ENCODE assay signal across 14 mouse cellular contexts in genomic region chr2:134930961-134931360, GRCm38 (mm10).
"Had no signal": no experiment of that assay in that cellular context is flagged by ENCODE, and none has a peak within 500 bp of the region (broad histone marks: within the 10 kb centered on the region; RNA-seq: fewer than 3 reads in every experiment).

No protein-coding gene starts in this region.

- H3K9me3 ChIP-seq: hindbrain, embryonic 15.5 days; limb, embryonic 13.5 days; liver, embryonic 13.5 days; midbrain, embryonic 10.5 days; neural tube, embryonic 15.5 days had no signal

- H3K9ac ChIP-seq: hindbrain, embryonic 15.5 days; limb, embryonic 13.5 days; liver, embryonic 13.5 days; lung, embryonic 14.5 days; neural tube, embryonic 15.5 days had no signal

- H3K27ac ChIP-seq: hindbrain, embryonic 15.5 days; limb, embryonic 13.5 days; liver, embryonic 13.5 days; midbrain, embryonic 10.5 days; neural tube, embryonic 15.5 days; stomach, postnatal 0 days had no signal

- DNase-seq: layer of hippocampus, adult 9-11 months; liver, embryonic 13.5 days; lung, embryonic 14.5 days; lung, postnatal 10 days; lung, postnatal 4 days; midbrain, embryonic 14.5 days; right cerebral cortex, postnatal 14 days; thymus, postnatal 4 days had no signal

- H3K36me3 ChIP-seq: hindbrain, embryonic 15.5 days; limb, embryonic 13.5 days; liver, embryonic 13.5 days; midbrain, embryonic 10.5 days; neural tube, embryonic 15.5 days had no signal

- H3K4me2 ChIP-seq: hindbrain, embryonic 15.5 days; limb, embryonic 13.5 days; liver, embryonic 13.5 days; lung, embryonic 14.5 days; neural tube, embryonic 15.5 days had no signal

- H3K27me3 ChIP-seq: hindbrain, embryonic 15.5 days; limb, embryonic 13.5 days; liver, embryonic 13.5 days; neural tube, embryonic 15.5 days had no signal

- H3K4me3 ChIP-seq: hindbrain, embryonic 15.5 days; limb, embryonic 13.5 days; liver, embryonic 13.5 days; midbrain, embryonic 10.5 days; myocyte; neural tube, embryonic 15.5 days had no signal
